Mouse (Mus musculus) kidney, embryonic 16.5 days (tissue): ENCODE results near the gene Lrfn1. TPM values are rescaled to one million over a fixed set of nuclear protein-coding genes. Genes with fewer than 3 reads are reported as not detected.

Experiments used
- ATAC-seq: fragments of 200-750 bp; cut with Nextera tagmentation; 2 replicates; pipeline ENCODE4 v1.8.0; 2017; ENCODE audit warnings: moderate TSS enrichment; ENCODE audit not compliant: low FRiP score, low TSS enrichment
- H3K27ac ChIP-seq: fragments of 300-500 bp; sonication (generic); 2 replicates; pipeline ENCODE4 v1.5.1; 2014; ENCODE audit warnings: low read length
- H3K27me3 ChIP-seq: fragments of 300-500 bp; sonication (generic); 2 replicates; pipeline ENCODE4 v1.6.1; 2014; ENCODE audit warnings: low read length, control low read depth, mixed read lengths; ENCODE audit not compliant: insufficient read depth
- H3K36me3 ChIP-seq: fragments of 300-500 bp; sonication (generic); 2 replicates; pipeline ENCODE4 v1.6.1; 2014; ENCODE audit warnings: low read length, control low read depth, mixed read lengths; ENCODE audit not compliant: insufficient read depth
- H3K4me1 ChIP-seq: fragments of 300-500 bp; sonication (generic); 2 replicates; pipeline ENCODE4 v1.6.1; 2014; ENCODE audit warnings: low read length, control low read depth, mixed read lengths; ENCODE audit not compliant: insufficient read depth
- H3K4me2 ChIP-seq: fragments of 300-500 bp; sonication (generic); replicated peaks from 2 replicates; pipeline ENCODE4 v1.6.1; 2014; ENCODE audit warnings: low read depth, low read length
- H3K4me3 ChIP-seq: fragments of 300-500 bp; sonication (generic); 2 replicates; pipeline ENCODE4 v1.5.1; 2014; ENCODE audit warnings: mild to moderate bottlenecking, low read length
- H3K9ac ChIP-seq: fragments of 300-500 bp; sonication (generic); replicated peaks from 2 replicates; pipeline ENCODE4 v1.6.1; 2014; ENCODE audit warnings: low read length
- H3K9me3 ChIP-seq: fragments of 300-500 bp; sonication (generic); 2 replicates; pipeline ENCODE4 v1.6.1; 2016; ENCODE audit warnings: low read length, control low read depth
- WGBS: fragments of 180-500 bp; shearing (Covaris S2); extraction: QIAGEN DNeasy Blood & Tissue Kit; methylation state at CpG from one replicate; pipeline ENCODE4 v1.1.7; 2014; 5-methylcytosine and 5-hydroxymethylcytosine counted together
- polyA plus RNA-seq: library from polyadenylated mRNA; unstranded; fragments of >200 nt; fragmentation: Nextera tagmentation; extraction: Ambion mirVana; gene quantifications from 2 replicates; pipeline ENCODE4 v1.2.1, GENCODE M21; 2015

The Lrfn1 gene
- polyA plus RNA-seq, 1 experiment from 2014 or later, result 2.2 TPM

DNA sequence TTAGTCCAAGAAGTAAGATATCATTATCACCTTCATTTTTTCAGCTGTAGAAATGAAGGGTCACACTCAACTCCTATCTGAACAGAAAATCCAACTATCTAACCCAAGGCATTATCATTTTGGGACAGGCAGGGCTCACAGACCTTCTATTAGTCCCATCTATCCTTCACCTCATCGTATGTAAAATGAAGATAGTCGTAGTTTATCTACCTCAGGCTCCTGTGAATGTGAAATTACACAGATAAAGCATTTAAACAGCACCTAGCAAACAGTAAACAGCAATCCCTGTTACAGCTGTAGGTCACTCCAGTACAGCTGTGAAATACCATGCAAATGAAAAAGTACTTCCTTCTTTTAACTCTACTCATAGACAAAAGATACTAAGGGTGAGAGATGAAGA, 19.5 kb upstream of the Lrfn1 start:
- Histone ChIP-seq H3K9me3 (no peaks in the 10 kb centered on the region), H3K27ac (no peak overlapping the region), H3K4me3 (no peak overlapping the region), H3K9ac (no peak overlapping the region), H3K4me1 (peaks cover 25% of the 10 kb centered on the region), H3K27me3 (no peaks in the 10 kb centered on the region), H3K36me3 (no peaks in the 10 kb centered on the region; the same call in 1 of the 2 replicates), H3K4me2 (no peak overlapping the region)
- 91% methylated on average over 2 of the region's 2 CpGs for WGBS
- no peak for ATAC-seq

DNA sequence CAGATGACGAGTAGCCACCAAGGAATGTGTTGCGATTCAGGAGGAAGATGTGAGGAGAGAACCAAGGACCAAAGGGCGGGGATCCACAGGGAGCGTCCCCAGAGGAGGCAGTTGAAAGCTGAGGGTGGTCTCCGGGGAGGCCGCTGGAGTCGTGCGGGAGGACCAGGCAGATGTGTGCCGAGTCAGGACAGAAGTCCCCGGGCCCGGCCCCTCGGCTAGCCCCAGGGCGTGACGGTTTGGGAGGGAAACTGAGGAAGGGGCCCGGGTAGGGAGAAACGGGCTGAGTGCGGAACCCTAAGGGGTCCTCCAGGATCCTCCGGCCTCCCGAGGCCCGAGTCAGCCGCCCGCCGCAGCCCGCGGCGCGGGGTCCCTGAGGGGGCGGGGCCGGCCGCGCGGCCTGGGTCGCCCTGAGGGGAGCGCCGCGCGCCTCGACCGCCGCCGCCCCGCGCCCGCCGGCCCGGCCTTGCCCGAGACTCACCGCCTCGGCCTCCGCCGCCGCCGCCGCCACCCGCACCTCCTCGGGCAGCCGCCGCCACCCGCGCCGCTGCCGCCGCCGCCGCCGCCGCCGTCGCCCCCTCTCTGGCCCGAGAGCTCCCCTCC, 16.0 kb upstream of the Lrfn1 start:
- no peaks in the 10 kb centered on the region for H3K36me3 ChIP-seq
- no peaks in the 10 kb centered on the region for H3K9me3 ChIP-seq
- peak overlapping the region; percentile 48; the same call in 1 of the 2 replicates for H3K27ac ChIP-seq
- H3K4me2 ChIP-seq, result peak overlapping the region; percentile 73
- ATAC-seq, result peak; percentile 43
- H3K4me1 ChIP-seq, result peaks cover 28% of the 10 kb centered on the region
- no peaks in the 10 kb centered on the region for H3K27me3 ChIP-seq
- H3K9ac ChIP-seq, result peak overlapping the region; percentile 82
- WGBS, result 0% methylated on average over 33 of the region's 70 CpGs
- peak overlapping the region; percentile 68 for H3K4me3 ChIP-seq

DNA sequence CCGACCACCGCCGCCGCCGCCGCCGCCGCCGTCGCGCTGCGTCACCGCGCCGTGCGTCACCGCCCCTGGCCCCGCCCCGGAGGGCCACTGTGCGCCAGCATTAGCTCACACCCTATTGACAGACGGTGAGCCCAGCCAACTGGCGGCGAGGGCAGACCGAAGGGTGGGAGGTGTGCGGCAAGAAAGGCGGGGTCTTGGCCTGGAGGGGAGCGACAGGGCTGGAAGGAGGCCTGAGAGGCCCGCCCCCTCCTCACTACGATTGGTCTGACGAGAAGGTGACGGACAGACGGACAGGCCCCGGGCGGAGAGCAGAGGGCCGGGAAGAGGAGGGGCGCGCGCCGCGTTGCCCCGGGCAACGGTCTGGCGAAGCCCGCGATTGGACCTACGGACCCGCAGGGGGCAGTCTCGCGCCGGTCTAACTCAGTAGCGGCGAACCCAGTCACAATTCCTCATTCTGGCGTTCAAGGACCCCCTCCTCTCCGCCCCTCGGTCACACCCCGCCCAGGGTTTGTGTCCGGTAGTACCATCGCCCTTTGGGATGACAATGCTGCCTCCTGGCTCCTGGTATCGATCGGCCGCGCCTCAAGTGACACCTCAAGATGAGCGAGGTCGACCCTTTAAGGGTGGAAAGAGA, 15.4 kb upstream of the Lrfn1 start:
- H3K4me2 ChIP-seq, result peak overlapping the region; percentile 73
- H3K9ac ChIP-seq, result peak overlapping the region; percentile 82
- peak; percentile 99 for ATAC-seq
- H3K4me3 ChIP-seq, result peak overlapping the region; percentile 68
- peak overlapping the region; percentile 83 for H3K27ac ChIP-seq
- peaks cover 28% of the 10 kb centered on the region for H3K4me1 ChIP-seq
- no peaks in the 10 kb centered on the region for H3K9me3 ChIP-seq
- no peaks in the 10 kb centered on the region for H3K27me3 ChIP-seq
- no peaks in the 10 kb centered on the region for H3K36me3 ChIP-seq
- WGBS, result under 1% methylated on average over 57 of the region's 64 CpGs

DNA sequence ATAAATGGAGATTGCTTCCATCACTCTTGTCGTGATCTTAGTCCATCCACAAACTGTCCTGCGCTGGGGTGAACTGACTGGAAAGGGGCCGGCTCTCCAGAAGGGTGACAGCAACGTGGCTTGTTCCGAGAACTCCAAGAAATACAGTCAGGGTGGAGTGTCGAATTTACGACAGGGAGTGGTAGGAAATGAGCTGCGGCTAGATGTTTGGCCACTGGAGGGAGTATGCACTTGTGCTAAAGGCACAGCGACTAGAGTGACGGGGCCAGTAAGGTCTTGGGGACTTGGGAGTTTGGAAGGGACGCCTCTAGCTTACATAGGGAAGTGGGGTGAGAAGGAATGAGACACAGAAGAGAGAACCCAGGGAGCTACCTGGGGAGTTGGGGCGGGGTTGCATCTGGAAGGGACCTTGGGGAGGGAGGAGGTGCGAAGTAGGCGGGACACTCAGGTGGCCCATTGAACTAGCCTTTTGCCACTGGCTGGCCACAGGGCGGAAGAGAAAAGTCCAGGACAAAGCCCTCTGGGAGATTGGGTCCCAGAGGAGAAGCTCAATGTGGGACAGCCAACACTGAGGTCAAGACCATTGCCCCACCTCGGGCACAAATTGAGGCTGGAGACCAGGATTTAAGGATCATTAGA, 14.7 kb upstream of the Lrfn1 start, which contains the start of gene Gmfg:
Gmfg (plus strand) TSS at position 516 of the 639 bp plus-strand sequence.
- Histone ChIP-seq H3K9me3 (no peaks in the 10 kb centered on the region), H3K4me2 (peak within 1 kb of the TSS; percentile 66), H3K9ac (peak within 1 kb of the TSS; percentile 72), H3K27me3 (no peaks in the 10 kb centered on the region), H3K27ac (peak within 1 kb of the TSS; percentile 83), H3K4me1 (peaks cover 28% of the 10 kb centered on the region), H3K36me3 (no peaks in the 10 kb centered on the region), H3K4me3 (peak within 1 kb of the TSS; percentile 68)
- peak; percentile 46 for ATAC-seq
- 1% methylated on average over 16 of the region's 16 CpGs for WGBS

DNA sequence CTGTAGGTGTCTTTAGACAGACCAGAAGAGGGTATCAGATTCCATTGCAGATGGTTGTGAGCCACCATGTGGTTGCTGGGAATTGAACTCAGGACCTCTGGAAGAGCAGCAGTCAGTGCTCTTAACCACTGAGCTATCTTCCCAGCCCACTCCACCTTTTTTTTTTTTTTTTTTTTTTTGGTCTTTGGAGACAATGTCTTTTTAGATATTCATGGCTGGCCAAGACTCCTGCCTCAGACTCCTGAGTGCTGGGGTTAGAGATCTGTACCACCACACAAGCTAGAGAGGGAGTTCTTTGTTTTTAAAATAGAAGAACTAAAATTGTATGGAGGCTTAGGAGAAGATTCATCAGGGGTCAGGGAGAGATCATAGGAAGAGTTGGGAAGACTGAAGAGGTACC, 13.8 kb upstream of the Lrfn1 start:
- Histone ChIP-seq H3K4me2 (no peak overlapping the region), H3K9ac (no peak overlapping the region), H3K27me3 (no peaks in the 10 kb centered on the region), H3K4me3 (no peak overlapping the region), H3K27ac (no peak overlapping the region), H3K36me3 (no peaks in the 10 kb centered on the region), H3K4me1 (peaks cover 28% of the 10 kb centered on the region), H3K9me3 (no peaks in the 10 kb centered on the region)
- no peak for ATAC-seq

DNA sequence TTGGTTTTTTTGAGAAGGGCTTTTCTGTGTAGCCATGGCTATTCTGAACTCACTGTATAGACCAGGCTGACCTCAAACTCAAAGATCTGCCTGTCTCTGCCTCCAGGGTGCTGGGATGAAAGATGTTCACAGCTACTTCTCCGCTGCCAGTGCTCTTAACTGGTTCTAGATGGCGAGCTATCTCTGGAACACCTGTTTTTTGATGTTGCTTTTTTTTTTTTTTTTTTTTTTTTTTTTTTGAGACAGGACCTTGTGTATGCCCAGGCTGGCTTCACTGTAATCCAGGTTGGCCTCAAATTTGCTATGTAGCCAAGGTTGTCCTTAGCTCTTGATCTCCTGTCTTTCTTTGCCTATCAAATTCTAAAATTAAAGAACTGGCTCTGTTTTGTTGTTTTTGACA, 13.0 kb upstream of the Lrfn1 start:
- Histone ChIP-seq H3K4me1 (peaks cover 22% of the 10 kb centered on the region), H3K27me3 (no peaks in the 10 kb centered on the region), H3K36me3 (no peaks in the 10 kb centered on the region), H3K27ac (no peak overlapping the region), H3K4me2 (no peak overlapping the region), H3K9me3 (no peaks in the 10 kb centered on the region), H3K4me3 (no peak overlapping the region), H3K9ac (no peak overlapping the region)
- 69% methylated on average over 2 of the region's 2 CpGs for WGBS
- no peak for ATAC-seq

DNA sequence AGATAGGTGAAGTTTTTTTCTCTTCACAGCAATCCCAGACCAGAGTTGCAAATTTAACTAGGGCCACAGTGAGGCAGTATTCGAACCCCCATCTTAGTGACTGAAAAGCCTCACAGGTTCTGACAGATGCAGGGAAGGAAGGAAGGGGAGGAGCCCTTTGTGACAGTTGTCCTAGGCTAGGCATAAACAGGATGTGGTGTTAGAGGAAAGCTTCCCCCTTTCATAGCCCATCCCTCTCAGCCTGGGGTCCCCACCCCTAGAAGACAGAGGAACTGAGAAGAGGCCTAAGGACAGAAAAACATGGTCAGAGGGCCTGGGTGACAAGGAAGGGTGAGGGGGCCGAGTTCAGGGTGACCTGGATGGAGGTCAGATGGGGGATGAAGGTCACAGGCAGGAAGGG, 11.0 kb upstream of the Lrfn1 start:
- Histone ChIP-seq H3K4me3 (no peak overlapping the region), H3K9ac (0 out of 2 replicates have a peak overlapping the region, but pooled peaks have one; percentile 22), H3K4me2 (no peak overlapping the region), H3K9me3 (no peaks in the 10 kb centered on the region), H3K27me3 (0 out of 2 replicates have a peak, but pooled peaks cover 1% of the 10 kb centered on the region), H3K36me3 (no peaks in the 10 kb centered on the region), H3K27ac (peak overlapping the region; percentile 53; the same call in 1 of the 2 replicates), H3K4me1 (peaks cover 6% of the 10 kb centered on the region; the same call in 1 of the 2 replicates)
- no peak for ATAC-seq
- 56% methylated on average over 2 of the region's 2 CpGs for WGBS

DNA sequence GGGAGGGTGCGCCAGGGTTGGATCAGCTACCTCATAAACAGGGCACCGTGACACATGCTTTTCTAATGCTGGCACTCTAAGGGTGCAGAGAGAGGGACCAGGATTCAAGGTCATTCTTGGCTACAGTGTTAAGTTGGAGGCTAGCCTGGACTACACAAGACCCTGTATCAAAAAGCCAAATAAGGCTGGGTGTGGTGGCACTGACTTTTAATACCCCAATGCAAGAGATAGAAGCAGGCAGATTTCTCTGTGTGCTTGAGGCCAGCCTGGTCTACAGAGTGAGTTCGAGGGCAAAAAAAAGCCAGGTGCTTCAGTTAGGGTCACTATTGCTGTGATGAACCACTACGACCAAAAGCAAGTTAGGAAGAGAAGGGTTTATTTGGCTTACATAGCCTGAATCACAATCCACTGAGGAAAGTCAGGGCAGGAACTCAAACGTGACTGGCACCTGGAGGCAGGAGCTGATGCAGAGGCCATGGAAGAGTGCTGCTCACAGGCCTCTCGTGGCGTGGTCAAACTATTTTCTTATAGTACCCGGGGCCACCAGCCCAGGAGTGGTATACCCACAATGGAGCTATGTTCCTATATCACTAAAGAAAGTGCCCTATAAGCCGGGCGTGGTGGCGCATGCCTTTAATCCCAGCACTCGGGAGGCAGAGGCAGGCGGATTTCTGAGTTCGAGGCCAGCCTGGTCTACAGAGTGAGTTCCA, 9.8 kb upstream of the Lrfn1 start:
- no peaks in the 10 kb centered on the region for H3K36me3 ChIP-seq
- 90% methylated on average over 12 of the region's 14 CpGs for WGBS
- no peak overlapping the region for H3K4me3 ChIP-seq
- H3K4me2 ChIP-seq, result no peak overlapping the region
- ATAC-seq, result no peak
- no peak overlapping the region for H3K9ac ChIP-seq
- H3K9me3 ChIP-seq, result no peaks in the 10 kb centered on the region
- H3K27ac ChIP-seq, result no peak overlapping the region; the same call in 1 of the 2 replicates
- H3K4me1 ChIP-seq, result peaks cover 6% of the 10 kb centered on the region; the same call in 1 of the 2 replicates
- H3K27me3 ChIP-seq, result 0 out of 2 replicates have a peak, but pooled peaks cover 4% of the 10 kb centered on the region

DNA sequence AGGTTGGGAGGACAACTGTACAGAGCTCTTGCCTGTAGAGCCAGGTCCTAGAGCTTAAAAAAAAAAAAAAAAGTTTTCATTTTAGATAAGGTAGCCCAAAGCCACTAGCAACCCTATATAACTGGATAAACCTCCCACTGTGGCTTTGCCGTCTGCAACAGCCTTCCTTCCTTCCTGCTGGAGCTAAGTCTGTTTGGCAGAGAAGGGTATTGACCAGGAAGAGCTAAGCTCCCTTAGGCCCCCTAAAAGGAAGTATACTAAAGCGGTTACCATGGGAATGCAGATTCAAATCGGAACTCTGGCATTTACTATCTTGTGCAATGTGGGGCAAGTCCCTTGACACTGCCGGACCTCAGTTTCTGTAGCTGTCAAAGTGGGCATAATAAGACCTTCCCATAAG, 9.1 kb upstream of the Lrfn1 start:
- Histone ChIP-seq H3K4me3 (no peak overlapping the region), H3K4me2 (no peak overlapping the region; the same call in 1 of the 2 replicates), H3K36me3 (no peaks in the 10 kb centered on the region), H3K9me3 (no peaks in the 10 kb centered on the region), H3K9ac (no peak overlapping the region), H3K4me1 (no peaks in the 10 kb centered on the region), H3K27me3 (0 out of 2 replicates have a peak, but pooled peaks cover 4% of the 10 kb centered on the region), H3K27ac (0 out of 2 replicates have a peak overlapping the region, but pooled peaks have one; percentile 28)
- no peak for ATAC-seq
- 39% methylated on average over 4 of the region's 4 CpGs for WGBS
